Mouse (Mus musculus) lung, adult 2 months (tissue): ENCODE data around the gene Hsp90ab1.

ENCODE experiments used
- CTCF ChIP-seq: fragments of 200-500 bp; IDR thresholded peaks from 2 replicates; pipeline ENCODE4 v1.5.1; 2011; ENCODE audit warnings: mild to moderate bottlenecking, low read length, control low read depth; ENCODE audit not compliant: insufficient read depth
- POLR2A ChIP-seq: fragments of 200-500 bp; IDR thresholded peaks from 2 replicates; pipeline ENCODE4 v1.6.1; 2011; ENCODE audit warnings: low read depth, mild to moderate bottlenecking, control low read depth, low read length, borderline replicate concordance; ENCODE audit errors: extremely low read depth

- TF ChIP-seq CTCF = no peak
- TF ChIP-seq POLR2A = no peak
Measured at GRCm38 (mm10) chr17:45601325-45601724, 28.3 kb upstream of the Hsp90ab1 start.
